Mouse (Mus musculus) lung, adult 2 months (tissue): Measurements from ENCODE around the gene Tfpi. TPM values are rescaled to one million over a fixed set of nuclear protein-coding genes. Genes with fewer than 3 reads are reported as not detected.

Experiments
- DNase-seq: peaks from one replicate; pipeline ENCODE4 v3.0.0; 2022
- H3K4me1 ChIP-seq: fragments of 200-500 bp; 2 replicates; pipeline ENCODE4 v1.6.1; 2011; ENCODE audit warnings: low read length; ENCODE audit not compliant: control insufficient read depth, insufficient read depth
- H3K4me3 ChIP-seq: fragments of 200-500 bp; replicated peaks from 2 replicates; pipeline ENCODE3; 2011; ENCODE audit warnings: low read depth, mild to moderate bottlenecking, control low read depth, low read length; ENCODE audit errors: extremely low read depth
- CTCF ChIP-seq: fragments of 200-500 bp; IDR thresholded peaks from 2 replicates; pipeline ENCODE4 v1.5.1; 2011; ENCODE audit warnings: mild to moderate bottlenecking, low read length, control low read depth; ENCODE audit not compliant: insufficient read depth
- POLR2A ChIP-seq: fragments of 200-500 bp; IDR thresholded peaks from 2 replicates; pipeline ENCODE4 v1.6.1; 2011; ENCODE audit warnings: low read depth, mild to moderate bottlenecking, control low read depth, low read length, borderline replicate concordance; ENCODE audit errors: extremely low read depth
- WGBS: fragments of 180-500 bp; shearing (Covaris S2); methylation state at CpG from one replicate; pipeline ENCODE4 v1.1.7; 2018; 5-methylcytosine and 5-hydroxymethylcytosine counted together
- polyA plus RNA-seq: library from polyadenylated mRNA; depleted of rRNA; stranded (reverse); fragments of >200 nt; gene quantifications from 2 replicates; pipeline ENCODE4 v1.2.3, GENCODE M21; 2012; rRNA removed

Gene Tfpi
- polyA plus RNA-seq, 1 experiment: 10.5 TPM

GRCm38 (mm10) chr2:84384911-84385693, 91.5 kb downstream of the Tfpi start:
- TF ChIP-seq CTCF (no peak), POLR2A (no peak)
- 49% methylated on average over 6 of the region's 6 CpGs for WGBS
- no peak overlapping the region for H3K4me3 ChIP-seq

DNA sequence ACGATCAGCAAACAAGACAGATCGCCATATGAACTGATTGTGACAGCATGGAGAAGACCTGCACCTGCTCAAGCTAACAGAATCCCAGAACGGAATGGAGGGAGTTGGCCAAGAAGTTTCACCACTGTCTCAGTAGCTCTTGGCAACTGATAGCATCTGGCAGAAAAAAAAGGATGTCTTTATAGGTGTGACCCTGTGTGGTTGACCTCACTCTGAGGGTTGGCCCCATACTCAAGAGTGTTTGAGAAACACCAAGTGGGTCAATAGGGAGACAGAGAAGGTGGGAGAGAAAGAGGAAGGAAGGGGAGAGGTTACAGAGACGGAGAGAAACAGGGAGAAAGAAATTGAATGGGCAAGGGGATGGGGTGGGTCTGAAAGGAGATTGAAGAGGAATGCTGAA, 92.7 kb downstream of the Tfpi start:
- no peak for DNase-seq
- H3K4me3 ChIP-seq: no peak overlapping the region
- peaks cover 31% of the 10 kb centered on the region for H3K4me1 ChIP-seq
- 36% methylated on average over 4 of the region's 4 CpGs for WGBS
- TF ChIP-seq POLR2A (no peak), CTCF (no peak)

More at GRCm38 (mm10) chr2:84384911-84385693, 91.5 kb downstream of the Tfpi start:
- H3K4me1 ChIP-seq: peaks cover 33% of the 10 kb centered on the region
- DNase-seq: no peak

Other genes with a start within 250 kb of the Tfpi start
- gene Calcrl, start 51.4 kb downstream of the Tfpi start, polyA plus RNA-seq: 128 and 192 TPM in 2 replicates
- gene Ctnnd1, start 174.0 kb upstream of the Tfpi start, polyA plus RNA-seq: 86.2 and 130 TPM in 2 replicates
- gene Btbd18, start 182.3 kb upstream of the Tfpi start, polyA plus RNA-seq: 0.05 TPM in 1 of 2 replicates, not detected in the other
- gene Selenoh, start 194.0 kb upstream of the Tfpi start, polyA plus RNA-seq: 40.4 and 51.7 TPM in 2 replicates
- gene Gm28635, start 201.3 kb upstream of the Tfpi start, polyA plus RNA-seq: not detected in 2 replicates
- 6.9 and 8.9 TPM in 2 replicates for gene Med19, start 201.6 kb upstream of the Tfpi start, polyA plus RNA-seq
- gene Tmx2, start 202.4 kb upstream of the Tfpi start, polyA plus RNA-seq: 41.8 and 57.7 TPM in 2 replicates
- gene Zdhhc5, start 238.4 kb upstream of the Tfpi start, polyA plus RNA-seq: 34.6 and 41.4 TPM in 2 replicates